Mouse (Mus musculus): ENCODE measurements at regions not wholly inside any gene's neighbourhood (a gene's known extent, or its start where the extent isn't known, plus 50 kb on each side); places are given as distances from the start of the nearest gene placed in this dataset.

DNA sequence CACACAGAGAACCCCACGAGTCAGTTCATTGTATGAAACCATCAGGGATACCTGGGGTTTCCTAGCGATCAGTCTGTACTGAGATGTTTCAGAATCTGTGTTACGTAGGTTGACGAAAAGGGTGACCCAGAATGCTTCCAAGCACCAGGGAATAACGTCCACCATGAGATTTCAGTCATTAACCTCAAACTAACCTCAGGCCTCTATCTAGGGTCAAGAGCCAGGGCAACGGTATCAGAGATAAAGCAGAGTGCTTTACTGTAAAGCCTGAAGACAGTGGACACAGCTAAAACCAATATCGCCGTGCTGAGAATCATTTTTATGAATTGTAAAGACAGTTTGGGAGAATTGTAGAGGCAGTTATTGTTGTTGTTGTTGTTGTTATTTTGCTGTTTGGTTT is 52.9 kb upstream of the Errfi1 start:
- DNase-seq, result no peak

DNA sequence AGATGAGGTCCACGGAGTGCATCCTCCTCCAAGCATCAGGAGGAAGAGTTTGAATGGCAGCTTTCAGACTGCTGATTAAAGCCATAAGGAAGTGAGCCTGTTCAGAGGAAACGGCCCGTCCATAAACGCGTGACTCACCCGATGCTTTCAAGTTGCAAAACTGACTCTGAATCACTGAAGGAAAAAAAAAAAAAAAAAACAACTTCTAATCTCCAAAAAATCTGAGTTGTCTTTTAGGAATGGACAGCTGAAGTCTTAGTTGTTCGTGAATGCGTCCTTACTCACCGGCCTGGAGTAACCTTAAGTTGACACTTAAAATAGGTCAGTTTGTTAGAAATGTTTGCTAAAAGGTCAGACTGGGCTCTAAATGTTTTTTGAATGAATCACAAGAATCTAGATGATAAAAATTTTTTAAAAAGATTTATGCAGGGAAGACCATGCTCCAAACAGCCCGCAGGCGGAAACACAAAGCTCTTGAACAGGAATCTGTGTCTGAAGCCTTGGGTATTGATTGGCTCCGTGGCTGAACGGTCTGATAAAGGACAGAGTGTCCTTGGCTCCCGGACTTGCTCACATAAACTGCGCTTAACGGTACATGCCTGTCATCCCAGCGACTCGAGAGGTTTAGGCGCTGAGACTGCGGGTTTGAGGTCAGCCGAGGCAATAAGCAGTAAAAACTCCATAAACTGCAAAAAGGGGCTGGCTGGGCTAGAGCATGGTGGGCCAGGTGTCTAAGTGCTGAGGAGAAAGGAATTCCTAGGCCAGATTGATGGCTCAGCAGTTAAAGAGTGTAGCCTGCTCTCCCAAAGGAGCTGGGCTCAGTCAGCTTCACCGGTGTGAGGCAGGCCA is 53.9 kb upstream of the Errfi1 start:
- peak; percentile 60 for DNase-seq

DNA sequence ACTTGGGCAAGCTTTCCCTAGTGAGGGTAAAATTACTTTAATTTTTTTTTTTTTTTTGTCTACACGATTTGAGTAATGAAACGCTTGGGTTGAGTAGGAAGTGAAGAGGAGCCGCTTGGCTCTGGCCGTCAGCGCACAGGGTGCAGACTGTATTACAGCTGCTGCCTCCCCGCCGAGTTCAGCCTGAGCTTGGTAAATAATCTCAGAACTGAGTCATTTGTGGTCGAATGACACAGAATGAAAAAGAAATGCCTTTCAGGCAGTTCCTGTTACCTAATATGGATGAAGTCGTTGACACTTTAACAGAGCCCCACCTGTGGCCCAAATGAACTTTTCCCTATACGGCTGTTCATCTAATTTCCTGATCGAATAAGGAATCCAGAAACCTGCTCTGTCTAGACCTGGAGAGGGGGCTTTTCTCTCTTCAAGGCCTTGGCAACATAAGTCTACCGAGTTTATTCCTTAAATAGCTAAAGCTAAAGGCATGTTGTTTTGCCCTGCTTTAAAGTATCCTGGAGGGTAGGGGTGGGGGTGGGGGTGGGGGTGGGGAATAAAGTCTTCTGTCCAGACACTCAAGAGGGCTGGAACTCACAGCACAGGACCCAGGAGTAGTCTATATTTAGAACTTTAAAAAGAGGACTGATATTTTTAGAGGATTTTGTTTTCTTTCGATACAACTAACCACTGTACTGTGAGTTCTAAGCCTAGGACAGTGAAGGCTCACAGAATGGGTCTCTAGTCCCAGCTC is 54.8 kb upstream of the Errfi1 start:
- peak; percentile 46 for DNase-seq

DNA sequence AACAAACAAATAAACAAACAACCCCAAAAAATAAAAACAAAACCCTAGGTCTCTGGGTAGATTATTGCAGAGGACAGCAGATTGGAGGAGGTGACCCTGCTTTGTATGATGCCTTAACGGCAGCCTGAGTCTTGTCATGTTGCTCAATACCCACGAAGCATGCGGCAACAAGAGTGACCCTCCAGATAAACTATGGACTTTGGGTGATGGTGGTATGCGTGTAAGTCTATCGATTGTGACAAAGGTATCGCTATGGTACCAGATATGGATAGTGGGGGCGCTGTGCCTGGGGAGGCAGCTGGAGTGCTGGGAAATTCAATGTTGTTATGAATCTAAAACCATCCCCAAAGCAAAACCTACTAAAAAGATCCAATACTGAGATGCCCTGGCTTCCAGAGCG is 55.4 kb upstream of the Errfi1 start:
- no peak for DNase-seq

DNA sequence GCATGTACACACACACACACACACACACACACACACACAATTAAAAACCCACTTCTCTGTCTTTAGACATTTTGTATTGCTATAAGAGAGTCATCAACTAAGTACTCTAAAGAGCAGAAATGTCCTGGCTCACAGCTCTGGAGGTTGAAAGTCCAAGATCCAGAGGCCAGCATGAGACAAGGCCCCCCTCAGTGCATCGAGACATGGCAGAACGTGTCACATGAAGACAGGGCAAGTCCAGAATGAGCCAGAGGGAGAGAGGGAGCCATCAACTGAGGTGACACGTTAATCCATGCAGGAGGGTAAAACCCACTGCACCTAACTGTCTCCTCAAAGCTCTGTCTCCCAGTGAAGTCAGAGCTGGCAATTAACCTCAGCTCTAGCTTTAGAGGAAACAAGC is 56.7 kb upstream of the Errfi1 start:
- DNase-seq, result no peak

DNA sequence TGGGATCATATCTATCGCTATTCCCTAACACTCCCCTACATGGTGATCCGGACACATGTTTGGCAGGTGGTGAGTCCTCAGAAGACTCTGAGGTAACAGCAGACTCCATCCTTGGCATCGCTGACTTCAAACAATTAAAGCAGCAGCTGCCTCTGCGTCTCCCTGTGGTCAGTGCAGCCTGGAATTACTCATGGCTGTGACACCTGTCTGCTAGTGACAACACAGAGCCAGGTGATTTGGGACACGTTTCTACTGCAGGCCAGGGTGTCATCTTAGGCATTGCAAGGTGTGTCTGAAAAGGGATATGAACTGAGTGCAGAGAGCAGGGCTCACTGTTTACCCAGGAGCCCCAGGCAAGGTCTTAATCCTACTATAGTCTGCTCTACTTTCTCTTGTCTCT is 58.8 kb upstream of the Errfi1 start:
- no peak for DNase-seq

DNA sequence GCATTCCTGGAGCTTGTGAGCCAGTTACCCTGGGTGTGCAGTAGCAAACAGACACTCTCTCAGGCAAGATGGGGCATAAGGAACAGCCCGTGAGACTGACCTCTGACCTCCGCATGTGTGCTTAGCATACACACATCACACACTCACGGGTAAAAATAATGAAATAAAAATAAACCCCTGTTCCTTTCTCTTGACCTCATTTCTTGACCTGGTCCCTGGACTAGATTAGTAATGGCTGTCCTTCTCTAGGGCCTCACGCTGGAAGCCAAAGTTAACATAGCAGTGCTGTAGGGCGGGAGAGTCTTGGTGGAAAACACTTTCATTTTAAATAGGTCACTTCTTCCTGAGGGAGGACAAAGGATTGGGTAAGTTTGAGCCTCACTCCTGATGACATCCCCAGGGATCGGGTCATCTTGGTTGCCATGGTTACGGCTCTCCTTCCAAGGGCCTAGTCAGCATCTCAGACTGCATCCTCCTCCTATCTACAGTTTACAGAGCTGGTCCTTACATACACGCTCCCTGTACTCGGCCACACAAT is 59.4 kb upstream of the Errfi1 start:
- DNase-seq, result no peak

DNA sequence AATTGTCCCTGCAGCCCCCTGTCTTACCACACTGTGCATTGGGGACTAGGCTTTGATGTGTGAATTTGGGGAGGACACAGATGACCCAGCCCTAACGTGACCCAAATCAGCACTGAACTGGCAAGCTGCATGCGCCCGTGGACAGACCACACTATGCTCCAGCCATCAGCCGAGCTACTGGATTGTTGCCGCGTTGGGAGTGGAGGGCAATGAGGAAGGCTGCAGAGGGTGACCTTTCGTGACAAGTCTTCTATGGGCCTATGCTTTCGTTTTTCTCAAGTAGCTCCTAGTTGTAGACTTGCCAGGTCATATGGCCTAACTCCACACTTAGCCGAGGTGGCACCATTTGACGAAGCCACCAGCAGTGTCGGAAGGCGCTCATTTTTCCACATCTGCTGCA is 60.6 kb upstream of the Errfi1 start:
- no peak for DNase-seq

DNA sequence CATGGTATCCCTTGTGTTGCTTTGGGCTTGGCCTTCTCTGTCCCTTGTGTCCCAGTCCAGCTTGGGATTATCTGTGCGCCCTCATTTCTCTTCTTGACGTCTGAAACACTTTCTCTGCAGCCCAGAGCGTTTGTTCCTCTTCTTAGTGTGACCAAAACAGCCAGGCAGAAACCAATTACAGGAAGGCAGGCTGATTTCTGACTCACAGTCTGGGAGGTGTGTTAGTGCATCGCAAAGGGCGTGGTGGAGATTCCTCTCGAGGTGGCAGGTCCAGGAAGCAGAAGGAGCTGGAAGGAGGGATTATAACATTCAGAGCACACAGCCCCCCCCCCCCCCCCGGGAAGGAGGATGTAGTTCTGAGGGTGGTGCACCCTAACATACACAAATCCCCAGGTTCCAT is 64.6 kb upstream of the Errfi1 start:
- no peak for DNase-seq

DNA sequence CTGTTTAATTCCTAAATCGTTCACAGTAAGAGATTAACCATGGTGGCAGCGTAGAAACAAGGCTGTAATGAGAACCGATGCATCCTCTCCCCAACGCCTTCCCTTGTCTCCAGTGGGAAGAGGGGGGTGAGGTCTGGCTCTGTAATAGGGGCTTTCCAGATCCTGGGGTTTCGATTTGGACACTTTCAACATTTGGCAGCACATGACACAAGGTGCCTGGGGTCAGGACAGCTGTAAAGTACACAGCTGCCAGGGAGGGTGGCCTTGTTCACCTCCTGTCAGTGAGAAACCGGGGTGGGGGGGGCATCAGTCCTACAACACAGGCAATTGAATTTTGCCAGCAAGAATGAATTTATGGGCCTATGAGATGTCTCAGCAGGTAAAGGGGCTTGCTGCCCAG is 66.6 kb upstream of the Errfi1 start:
- DNase-seq, result no peak

DNA sequence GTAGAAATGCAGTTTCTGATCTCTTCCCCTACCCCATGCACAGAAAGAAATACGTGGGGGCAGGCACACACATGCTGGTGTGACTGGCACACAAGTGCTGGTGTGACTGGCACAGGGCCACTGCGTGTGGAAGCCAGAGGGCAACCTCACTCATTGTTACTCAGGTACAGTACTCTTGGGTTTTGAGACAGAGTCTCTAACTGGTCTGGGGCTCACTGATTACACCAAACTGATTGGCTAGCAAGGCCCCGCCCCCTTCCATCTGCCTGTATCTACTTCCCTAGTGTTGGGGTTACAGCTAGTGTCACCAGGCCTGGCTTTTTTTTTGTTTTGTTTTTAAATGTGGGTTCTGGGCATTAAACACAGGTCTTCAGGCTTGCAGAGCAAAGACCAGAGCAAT is 67.1 kb upstream of the Errfi1 start:
- no peak for DNase-seq

DNA sequence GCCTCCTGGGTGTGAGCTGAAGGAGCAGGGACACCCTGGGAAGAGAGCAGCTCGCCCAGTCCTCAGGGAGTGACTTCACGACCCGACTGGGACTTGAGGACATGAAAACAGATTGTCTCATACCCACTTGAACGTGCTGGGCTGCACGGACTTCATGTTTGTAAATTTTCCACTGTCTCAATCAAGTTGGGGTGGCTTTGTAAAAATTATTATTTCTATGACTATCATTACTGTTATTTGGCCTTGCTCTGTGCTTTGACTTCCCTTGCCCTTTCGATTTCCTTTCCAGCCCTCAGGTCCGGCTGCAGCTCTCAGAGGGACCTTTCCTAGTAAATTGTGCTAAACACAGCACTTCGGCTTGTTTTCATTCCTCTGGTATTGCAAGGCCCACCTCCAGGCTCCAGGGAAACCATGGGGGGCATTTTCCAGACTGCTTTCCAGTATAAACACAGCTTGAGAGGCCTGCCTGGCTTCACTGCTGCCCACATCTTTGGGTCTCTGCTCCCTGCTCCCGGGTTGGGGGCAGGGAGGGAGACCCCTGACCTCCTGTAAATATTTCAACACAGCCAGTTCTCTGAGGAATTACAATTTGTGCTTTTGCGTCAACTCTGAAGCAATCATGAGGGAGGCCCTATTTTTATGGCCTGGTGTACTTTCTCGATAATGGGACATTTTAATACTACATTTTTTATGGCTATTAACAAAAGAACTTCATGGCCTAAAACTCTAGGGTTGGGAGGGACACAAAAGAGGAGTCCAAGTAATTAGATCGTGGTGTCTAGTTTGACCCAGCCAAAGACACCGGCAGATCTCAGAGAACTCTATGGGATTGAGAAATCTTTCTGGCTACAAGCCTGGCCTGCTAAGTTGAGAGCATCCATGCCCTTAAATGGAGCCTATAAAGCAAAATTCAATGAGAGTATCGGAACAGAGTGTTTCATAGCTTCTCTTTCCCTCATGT is 68.9 kb upstream of the Errfi1 start:
- DNase-seq, result peak; percentile 64

DNA sequence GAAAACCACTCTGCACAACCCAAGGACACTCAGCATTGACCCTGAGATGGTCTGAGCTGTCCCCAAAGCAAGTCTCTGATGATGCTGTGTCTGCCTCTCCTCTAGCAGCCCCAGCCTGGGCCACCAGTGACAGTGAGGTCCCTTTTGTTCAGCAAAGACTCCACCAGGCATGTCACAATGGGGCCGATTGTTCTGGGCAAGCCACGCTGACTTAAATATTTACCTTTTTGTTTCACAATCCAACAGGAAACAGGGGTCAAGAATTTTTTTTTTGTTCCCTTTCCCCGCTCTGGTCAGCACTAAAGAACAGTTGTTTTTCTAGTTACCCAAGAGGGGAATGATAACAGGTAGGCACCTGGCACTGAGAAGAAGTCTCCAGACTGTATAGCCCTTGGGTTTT is 72.4 kb upstream of the Errfi1 start:
- no peak for DNase-seq

DNA sequence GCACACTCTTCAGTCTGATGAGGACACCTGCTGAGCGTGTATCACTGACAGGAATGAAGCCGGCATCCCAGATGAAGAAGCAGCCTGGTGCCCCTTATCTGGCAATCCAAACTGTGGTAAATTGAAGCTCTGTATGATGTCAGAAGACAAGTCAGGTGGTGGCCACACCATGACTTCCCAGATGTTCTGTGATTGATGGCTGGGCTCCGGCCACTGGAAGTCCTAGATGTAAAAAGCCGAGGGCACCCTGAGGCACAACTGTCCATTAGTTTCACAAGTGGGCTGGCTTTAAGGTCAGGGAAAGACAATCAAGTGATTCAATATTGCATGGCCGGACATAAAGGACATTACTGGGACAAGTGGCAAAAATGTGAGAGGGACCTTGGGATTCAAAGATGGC is 74.4 kb upstream of the Errfi1 start:
- DNase-seq, result no peak

DNA sequence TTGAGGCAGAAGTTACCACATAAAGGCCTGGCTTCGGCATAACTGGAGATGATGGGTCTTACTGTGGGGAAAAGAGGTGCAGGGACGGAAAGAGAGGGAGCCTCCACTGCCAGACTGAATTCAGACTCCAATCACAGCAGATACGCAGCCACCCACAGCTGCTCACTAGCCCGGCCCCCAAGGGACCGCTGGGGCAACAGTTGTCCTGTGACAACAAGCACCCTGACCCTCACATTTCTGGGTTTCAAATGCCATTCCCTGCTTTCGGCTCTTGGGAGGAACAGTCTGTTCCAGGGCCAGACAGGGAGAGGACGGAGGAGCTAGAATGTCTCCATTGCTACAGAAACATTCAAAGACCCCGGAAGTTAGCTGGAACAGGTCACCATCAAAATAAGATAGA is 75.0 kb upstream of the Errfi1 start:
- DNase-seq, result no peak

DNA sequence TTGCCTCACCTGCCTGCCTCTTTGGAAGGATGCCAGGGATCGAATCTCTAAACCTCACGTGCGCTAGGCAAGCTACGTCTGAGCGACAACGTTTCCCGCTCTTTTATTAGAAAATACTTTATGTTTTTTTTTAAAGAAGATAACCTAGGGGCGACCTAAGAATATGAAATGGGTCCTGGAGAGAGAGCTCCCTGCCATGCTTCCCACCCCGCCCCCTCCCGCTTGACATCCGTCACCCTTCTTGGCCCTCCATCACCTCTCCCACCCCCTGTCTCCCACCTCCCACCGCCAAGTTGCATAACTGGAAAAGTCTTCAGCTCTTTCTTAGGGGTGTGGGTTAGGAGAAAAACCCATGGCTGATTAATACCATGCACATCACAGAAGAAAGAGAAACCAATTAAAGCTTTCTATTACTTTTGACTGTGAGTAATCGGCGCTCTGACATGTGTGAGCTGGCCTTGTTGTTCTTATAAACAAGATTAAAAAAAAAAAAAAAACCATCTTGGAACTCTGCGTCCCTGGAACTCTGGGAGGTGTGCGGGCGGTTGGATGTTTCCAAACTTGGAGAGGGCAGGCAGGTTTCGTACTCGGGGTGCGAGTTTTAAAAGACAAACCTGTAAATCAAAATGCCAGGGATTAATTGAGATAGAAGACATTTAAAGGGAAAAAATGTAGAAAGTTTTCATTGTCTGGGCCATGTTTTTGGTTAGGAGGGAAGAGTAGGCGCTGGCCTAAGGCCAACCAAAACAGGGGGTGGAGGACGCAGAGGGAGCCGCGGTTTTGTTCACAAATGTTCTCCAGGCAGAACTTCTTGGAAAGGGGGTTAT is 77.8 kb upstream of the Errfi1 start:
- peak; percentile 72 for DNase-seq

DNA sequence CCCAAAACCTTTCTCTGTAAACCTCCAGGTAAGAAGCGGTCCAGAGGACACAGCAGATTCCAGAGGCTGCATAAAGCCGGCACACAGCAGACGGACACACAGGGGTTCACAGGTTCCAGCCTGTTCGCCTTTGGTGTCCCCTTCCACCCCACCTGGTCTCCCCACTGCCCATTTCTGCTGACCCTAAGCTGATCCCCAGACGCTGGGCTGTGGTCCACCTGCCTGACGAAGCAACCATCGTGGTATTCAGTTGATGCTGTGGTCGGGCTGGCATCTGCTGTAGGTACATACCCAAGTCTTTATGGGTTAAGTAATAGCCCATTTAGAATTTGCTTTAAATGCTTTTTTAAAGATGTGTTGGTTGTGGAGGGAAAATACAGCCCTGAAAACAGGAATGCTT is 78.4 kb upstream of the Errfi1 start:
- DNase-seq, result no peak

DNA sequence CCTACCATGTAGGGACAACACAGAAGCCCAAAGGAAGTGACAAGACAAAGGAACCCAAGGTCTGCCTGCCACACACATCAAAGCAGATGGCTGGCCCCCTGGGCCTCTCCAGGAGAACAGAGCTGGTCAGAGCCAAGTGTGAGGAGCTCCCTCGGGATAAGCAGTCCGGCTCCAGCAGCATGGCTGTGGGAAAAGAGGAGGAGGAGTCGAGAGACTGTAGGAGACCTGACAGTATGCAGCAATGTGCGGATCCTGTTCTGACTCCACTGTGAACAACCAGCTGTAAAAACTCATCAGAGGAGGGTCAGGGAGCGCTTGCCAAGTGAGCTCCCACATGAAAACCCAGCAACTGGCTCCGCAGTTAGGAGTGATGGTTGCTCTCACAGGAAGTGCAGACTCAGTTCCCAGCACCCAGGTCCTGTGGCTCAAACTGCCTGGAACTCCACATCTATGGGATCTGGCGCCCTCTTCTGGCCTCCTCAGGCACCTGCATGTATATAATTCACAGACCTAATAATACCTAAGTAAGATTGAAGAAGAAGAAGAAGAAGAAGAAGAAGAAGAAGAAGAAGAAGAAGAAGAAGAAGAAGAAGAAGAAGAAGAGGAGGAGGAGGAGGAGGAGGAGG is 79.3 kb upstream of the Errfi1 start:
- DNase-seq, result peak; percentile 32

DNA sequence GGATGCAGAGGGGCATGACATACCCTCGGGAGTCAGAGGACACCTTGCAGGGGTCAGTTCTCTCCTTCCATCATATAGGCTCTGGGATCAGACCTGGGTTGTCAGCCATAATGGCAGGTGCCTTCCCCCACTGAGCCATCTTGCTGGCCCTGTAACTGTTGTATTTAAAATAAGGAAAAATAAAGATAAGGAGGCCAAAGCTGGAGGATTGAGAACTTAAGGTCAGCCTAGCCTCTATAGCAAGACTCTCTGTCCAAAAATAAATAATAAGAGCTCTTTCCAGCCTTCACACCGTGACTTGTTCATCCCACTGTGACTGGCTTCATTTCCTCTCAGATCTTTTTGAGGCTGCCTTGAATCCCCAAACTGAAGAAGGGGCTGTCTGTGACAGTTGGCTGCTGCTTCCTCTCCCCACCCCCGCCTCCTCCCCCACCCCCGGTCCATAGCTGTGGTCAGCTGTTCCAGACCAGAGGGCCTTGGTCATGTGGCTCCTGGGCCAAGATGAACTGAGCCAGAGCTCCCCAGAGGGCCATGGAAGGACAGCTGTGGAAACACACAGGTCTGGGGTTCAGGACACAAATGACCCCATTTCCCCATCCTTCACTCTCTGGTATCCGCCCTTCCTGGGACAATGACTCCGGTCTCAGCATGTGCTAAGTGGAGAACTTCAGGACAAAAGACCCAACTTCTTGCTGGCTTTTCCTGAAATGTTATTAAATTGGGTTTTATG is 81.6 kb upstream of the Errfi1 start:
- DNase-seq, result no peak

DNA sequence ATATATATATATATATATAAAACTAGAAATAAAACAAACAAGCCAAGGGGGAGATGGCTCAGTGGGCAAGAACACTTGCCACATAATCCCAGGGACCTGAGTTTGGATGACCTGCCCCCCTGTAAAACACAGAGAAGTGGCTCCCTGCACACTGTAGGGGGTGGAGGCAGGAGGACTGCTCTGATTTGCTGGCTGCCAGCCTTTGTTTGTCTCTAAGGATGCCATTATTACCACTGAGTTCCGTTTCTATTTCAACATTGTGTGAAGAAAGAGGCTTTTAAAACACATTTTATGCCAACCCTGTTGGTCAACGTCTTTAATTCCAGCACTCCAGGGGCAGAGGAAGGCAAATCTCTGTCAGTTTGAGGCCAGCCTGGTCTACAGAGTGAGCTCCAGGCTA is 82.2 kb upstream of the Errfi1 start:
- no peak for DNase-seq
